Mouse (Mus musculus) embryonic facial prominence, embryonic 15.5 days (tissue): ENCODE data around the gene Fyn. TPM values are rescaled to one million over a fixed set of nuclear protein-coding genes. Genes with fewer than 3 reads are reported as not detected.

Experiments used
- ATAC-seq: fragments of 200-750 bp; cut with Nextera tagmentation; 2 replicates; pipeline ENCODE4 v1.8.0; 2017; ENCODE audit warnings: low read depth, moderate TSS enrichment; ENCODE audit not compliant: insufficient number of reproducible peaks, low FRiP score, low TSS enrichment
- H3K27ac ChIP-seq: fragments of 300-500 bp; sonication (generic); replicated peaks from 2 replicates; pipeline ENCODE4 v1.5.1; 2015; ENCODE audit warnings: mild to moderate bottlenecking, inconsistent platforms
- H3K27me3 ChIP-seq: fragments of 300-500 bp; sonication (generic); 2 replicates; pipeline ENCODE4 v1.6.1; 2015; ENCODE audit warnings: inconsistent platforms
- H3K36me3 ChIP-seq: fragments of 300-500 bp; sonication (generic); 2 replicates; pipeline ENCODE4 v1.6.1; 2015; ENCODE audit warnings: mild to moderate bottlenecking, inconsistent platforms
- H3K4me1 ChIP-seq: fragments of 300-500 bp; sonication (generic); 2 replicates; pipeline ENCODE4 v1.6.1; 2015; ENCODE audit warnings: inconsistent platforms
- H3K4me2 ChIP-seq: fragments of 300-500 bp; sonication (generic); replicated peaks from 2 replicates; pipeline ENCODE4 v1.6.1; 2015; ENCODE audit warnings: mild to moderate bottlenecking, inconsistent platforms
- H3K4me3 ChIP-seq: fragments of 300-500 bp; sonication (generic); replicated peaks from 2 replicates; pipeline ENCODE4 v1.5.1; 2015; ENCODE audit warnings: mild to moderate bottlenecking, inconsistent platforms
- H3K9ac ChIP-seq: fragments of 300-500 bp; sonication (generic); 2 replicates; pipeline ENCODE4 v1.6.1; 2015; ENCODE audit warnings: inconsistent platforms
- H3K9me3 ChIP-seq: fragments of 300-500 bp; sonication (generic); replicated peaks from 2 replicates; pipeline ENCODE4 v1.6.1; 2016; ENCODE audit warnings: inconsistent platforms
- WGBS: fragments of 180-500 bp; shearing (Covaris S2); methylation state at CpG from one replicate; pipeline ENCODE4 v1.1.7; 2015; 5-methylcytosine and 5-hydroxymethylcytosine counted together
- polyA plus RNA-seq: library from polyadenylated mRNA; unstranded; fragments of >200 nt; fragmentation: Nextera tagmentation; extraction: Ambion mirVana; gene quantifications from 2 replicates; pipeline ENCODE4 v1.2.1, GENCODE M21; 2015

Gene Fyn
- polyA plus RNA-seq, 1 experiment from 2014 or later, result 42.8 TPM

DNA sequence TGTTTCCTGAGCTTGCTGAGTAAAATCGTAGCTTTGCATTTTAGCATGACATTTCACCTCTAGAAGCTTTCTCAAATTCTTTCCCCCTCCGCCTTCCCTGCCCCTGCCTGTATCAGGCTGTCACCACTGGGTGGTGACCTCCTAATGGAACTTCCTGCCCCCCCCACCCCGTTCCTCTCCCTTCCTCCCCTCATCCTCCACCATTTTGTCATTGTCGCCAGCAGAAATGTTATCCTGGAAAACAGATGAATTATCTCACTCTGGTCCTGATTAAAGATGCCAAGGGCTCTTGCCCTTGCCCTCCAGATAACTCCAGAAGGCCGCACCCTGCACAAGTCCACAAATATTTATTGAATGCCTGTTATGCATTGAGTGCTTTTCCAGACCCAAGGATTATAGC is 187.1 kb downstream of the Fyn start:
- Histone ChIP-seq H3K9me3 (no peaks in the 10 kb centered on the region), H3K4me3 (no peak overlapping the region), H3K36me3 (no peaks in the 10 kb centered on the region), H3K27ac (peak overlapping the region; percentile 41), H3K27me3 (no peaks in the 10 kb centered on the region), H3K4me2 (no peak overlapping the region), H3K4me1 (peaks cover 60% of the 10 kb centered on the region), H3K9ac (no peak overlapping the region)
- WGBS, result 33% methylated on average over 5 of the region's 5 CpGs
- ATAC-seq, result no peak

DNA sequence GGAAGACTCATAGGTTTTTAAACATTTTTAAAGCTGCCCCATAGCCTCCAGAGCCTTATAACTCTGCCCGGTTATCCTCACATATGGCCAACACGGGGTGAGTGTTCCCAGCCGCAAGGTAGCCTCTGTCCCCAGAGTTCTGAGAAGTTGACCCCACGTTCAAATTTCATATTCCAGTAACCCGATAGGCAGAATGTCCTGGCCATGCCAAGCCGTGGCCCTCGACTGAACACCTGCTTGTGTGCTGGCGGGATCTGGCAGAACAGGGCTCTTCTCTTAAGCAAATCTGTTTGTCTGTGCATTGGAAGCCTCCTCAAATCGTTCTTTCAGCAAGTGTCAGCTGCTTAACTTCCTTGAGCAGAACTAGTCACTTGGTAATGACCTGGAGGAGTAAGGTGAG is 188.7 kb downstream of the Fyn start:
- Histone ChIP-seq H3K27me3 (no peaks in the 10 kb centered on the region), H3K4me3 (no peak overlapping the region), H3K4me2 (no peak overlapping the region), H3K4me1 (peaks cover 44% of the 10 kb centered on the region), H3K9ac (no peak overlapping the region), H3K9me3 (no peaks in the 10 kb centered on the region), H3K27ac (no peak overlapping the region), H3K36me3 (no peaks in the 10 kb centered on the region)
- no peak for ATAC-seq
- WGBS, result 60% methylated on average over 9 of the region's 9 CpGs

DNA sequence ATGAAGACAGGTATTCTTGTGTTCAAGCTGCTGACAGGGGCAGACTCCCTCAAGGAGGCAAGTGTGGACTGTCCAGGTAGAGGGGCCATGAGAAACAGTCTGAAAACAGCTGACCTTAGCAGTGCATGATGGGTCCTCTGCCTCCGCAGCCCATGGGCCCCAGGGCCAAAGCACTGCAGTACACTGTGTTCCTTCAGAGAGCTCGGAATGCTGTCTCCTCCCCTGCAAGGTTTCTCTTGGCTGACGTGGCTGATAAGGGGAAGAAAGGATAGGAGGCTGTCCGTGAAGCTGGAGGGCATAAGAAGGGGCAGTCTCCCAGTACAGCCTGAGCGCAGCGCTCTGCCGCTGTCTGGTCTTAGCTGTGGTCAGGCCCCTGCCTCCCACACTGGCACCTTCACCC is 189.2 kb downstream of the Fyn start:
- WGBS, result 50% methylated on average over 7 of the region's 7 CpGs
- no peak overlapping the region for H3K27ac ChIP-seq
- no peak overlapping the region for H3K4me2 ChIP-seq
- no peak for ATAC-seq
- H3K9ac ChIP-seq, result no peak overlapping the region
- no peaks in the 10 kb centered on the region for H3K9me3 ChIP-seq
- H3K27me3 ChIP-seq, result no peaks in the 10 kb centered on the region
- H3K36me3 ChIP-seq, result no peaks in the 10 kb centered on the region
- peaks cover 41% of the 10 kb centered on the region for H3K4me1 ChIP-seq
- H3K4me3 ChIP-seq, result no peak overlapping the region

DNA sequence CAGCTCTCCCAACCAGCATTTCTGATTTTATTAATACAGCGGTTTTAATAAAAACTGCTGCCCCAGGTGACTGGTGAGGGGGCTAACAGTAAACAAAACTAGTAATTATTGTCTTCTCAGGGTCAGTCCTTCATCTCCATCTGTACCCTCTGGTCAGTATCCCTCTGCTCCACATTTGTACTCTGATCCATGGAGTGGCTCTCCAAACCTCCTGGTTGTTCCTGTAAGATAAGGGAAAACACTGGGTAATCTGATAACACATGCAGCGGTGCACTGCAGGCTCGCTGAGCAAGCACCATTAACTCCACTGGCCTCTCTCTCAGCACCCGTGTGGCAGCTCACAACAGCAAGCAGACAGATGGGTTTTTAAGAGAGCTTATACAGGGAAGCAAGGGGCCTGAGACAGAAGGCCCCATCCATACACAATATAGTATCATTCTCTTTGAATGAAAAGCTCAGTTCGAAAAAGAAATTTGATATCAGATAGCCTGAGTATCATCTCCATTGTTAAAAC is 189.9 kb downstream of the Fyn start:
- Histone ChIP-seq H3K9me3 (no peaks in the 10 kb centered on the region), H3K27me3 (no peaks in the 10 kb centered on the region), H3K4me1 (peaks cover 45% of the 10 kb centered on the region), H3K4me3 (no peak overlapping the region), H3K9ac (no peak overlapping the region), H3K4me2 (no peak overlapping the region), H3K36me3 (no peaks in the 10 kb centered on the region), H3K27ac (0 out of 2 replicates have a peak overlapping the region, but pooled peaks have one; percentile 48)
- no peak for ATAC-seq
- WGBS, result 48% methylated on average over 5 of the region's 5 CpGs

DNA sequence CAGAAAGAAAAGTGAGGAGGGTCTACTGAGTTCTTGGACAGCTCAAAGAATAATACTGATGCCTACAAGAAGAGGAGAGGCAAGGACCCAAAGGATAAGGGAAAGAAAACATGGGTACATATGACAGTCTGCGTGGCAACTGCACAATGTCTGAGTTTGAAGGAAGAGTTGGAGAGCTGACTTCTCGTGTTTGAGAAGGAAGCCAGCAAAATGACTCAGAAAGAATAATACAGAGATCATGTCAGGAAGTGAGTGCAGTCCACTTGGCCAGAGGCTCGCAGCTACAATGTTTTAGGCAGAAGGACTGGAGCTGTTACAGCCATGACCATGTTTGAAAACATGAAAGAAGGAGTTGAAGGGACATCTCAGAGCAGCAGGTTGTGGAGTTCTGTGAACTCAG is 190.7 kb downstream of the Fyn start:
- Histone ChIP-seq H3K27ac (0 out of 2 replicates have a peak overlapping the region, but pooled peaks have one; percentile 48), H3K4me3 (no peak overlapping the region), H3K27me3 (no peaks in the 10 kb centered on the region), H3K36me3 (no peaks in the 10 kb centered on the region), H3K9me3 (no peaks in the 10 kb centered on the region), H3K9ac (no peak overlapping the region), H3K4me2 (no peak overlapping the region), H3K4me1 (peaks cover 47% of the 10 kb centered on the region)
- 70% methylated on average over 3 of the region's 3 CpGs for WGBS
- no peak for ATAC-seq

DNA sequence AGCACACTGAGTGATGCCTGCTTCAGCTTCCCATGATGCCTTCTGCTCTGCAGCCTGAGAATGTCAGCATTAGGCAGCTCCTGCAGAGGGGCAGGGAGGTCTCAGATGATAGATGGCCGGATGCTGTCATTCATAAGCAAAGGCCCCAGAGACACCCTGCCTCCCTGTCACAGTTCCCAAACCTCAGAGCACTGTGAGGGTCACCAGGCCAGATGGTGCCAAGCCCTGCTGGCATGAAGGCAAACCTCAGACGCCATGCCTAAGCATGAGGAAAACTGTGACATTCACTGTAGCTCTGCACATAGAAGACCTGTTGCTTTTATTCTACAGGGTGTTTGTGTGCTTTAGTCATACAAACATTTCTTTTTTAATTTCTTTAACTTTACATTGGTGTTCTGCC is 193.7 kb downstream of the Fyn start:
- WGBS, result 67% methylated on average over 2 of the region's 2 CpGs

DNA sequence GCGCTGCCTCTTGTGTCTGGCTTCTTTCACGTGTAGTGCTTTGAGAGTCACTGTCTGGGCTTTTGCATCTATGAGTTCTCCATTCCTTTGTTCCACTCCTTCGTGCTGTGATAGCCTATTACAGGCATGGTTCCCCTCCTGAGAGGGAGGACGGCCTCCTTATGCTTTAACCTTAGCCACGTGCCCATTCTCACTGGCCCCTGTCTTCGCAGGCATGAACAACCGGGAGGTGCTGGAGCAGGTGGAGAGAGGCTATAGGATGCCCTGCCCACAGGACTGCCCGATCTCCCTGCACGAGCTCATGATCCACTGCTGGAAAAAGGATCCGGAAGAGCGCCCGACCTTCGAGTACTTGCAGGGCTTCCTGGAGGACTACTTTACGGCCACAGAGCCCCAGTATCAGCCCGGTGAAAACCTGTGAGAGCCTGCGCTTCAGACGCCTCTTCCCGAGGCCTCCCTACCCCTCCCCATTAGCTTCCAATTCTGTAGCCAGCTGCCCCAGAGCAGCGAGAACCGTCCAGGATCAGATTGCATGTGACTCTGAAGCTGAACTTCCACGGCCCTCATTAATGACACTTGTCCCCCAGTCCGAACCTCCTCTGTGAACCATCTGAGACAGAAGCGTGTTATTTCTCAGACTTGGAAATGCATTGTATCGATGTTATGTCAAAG is 195.0 kb downstream of the Fyn start:
- no peak overlapping the region for H3K9ac ChIP-seq

More for the DNA sequence above, 193.7 kb downstream of the Fyn start:
- no peaks in the 10 kb centered on the region for H3K36me3 ChIP-seq
- no peak overlapping the region for H3K27ac ChIP-seq
- no peak overlapping the region for H3K9ac ChIP-seq
- peaks cover 22% of the 10 kb centered on the region for H3K4me1 ChIP-seq
- no peak overlapping the region for H3K4me2 ChIP-seq
- no peak for ATAC-seq
- H3K9me3 ChIP-seq, result no peaks in the 10 kb centered on the region
- H3K4me3 ChIP-seq, result no peak overlapping the region
- H3K27me3 ChIP-seq, result no peaks in the 10 kb centered on the region

DNA sequence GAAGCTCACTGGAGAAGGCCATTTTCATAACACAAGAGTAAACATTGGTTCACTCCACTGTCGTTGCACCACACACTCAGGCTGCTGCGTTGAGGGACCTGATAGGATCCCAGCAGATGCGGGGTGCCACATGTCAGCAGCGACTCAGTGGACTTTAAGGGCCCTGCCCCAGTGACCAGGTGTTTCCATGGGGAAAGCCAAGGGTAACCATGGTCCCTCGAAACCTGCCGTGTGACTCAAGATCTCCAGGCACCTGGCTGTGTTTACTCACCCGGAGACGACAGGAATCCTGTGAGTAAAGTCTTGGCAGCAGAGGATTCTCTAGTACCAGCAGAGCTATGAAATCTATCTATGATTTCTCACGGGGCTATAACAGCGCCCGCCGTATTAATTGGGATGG is 198.2 kb downstream of the Fyn start:
- H3K27me3 ChIP-seq, result no peaks in the 10 kb centered on the region
- ATAC-seq, result no peak

More for the DNA sequence above, 195.0 kb downstream of the Fyn start:
- no peak for ATAC-seq
- H3K4me2 ChIP-seq, result no peak overlapping the region
- no peaks in the 10 kb centered on the region for H3K27me3 ChIP-seq
- peaks cover 16% of the 10 kb centered on the region for H3K4me1 ChIP-seq
- H3K36me3 ChIP-seq, result no peaks in the 10 kb centered on the region
- no peak overlapping the region for H3K4me3 ChIP-seq
- WGBS, result 51% methylated on average over 24 of the region's 24 CpGs
- no peak overlapping the region for H3K27ac ChIP-seq
- H3K9me3 ChIP-seq, result no peaks in the 10 kb centered on the region

DNA sequence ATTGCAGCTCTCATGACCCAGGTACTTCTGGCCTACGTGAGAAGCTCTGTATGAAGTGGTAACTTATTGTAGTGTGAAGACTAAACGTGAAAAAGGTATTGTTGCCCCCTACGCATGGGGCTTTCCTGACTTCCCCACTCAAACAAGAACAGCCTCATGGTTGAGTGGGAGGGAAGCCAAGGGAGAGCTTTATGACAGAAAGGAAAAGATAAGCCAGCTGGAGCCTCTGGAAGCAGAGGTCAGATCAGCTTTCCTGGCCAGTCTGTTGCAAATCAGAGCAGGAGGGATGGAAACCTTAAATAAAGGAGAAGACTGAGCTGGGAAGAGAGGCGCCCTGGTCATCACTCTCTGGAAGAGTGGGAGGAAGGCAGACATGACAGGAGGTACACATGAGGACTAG is 200.3 kb downstream of the Fyn start:
- 91% methylated on average over 4 of the region's 4 CpGs for WGBS
- H3K9me3 ChIP-seq, result no peaks in the 10 kb centered on the region
- ATAC-seq, result no peak

More for the DNA sequence above, 198.2 kb downstream of the Fyn start:
- 86% methylated on average over 12 of the region's 12 CpGs for WGBS
- Histone ChIP-seq H3K36me3 (no peaks in the 10 kb centered on the region), H3K4me1 (peaks cover 35% of the 10 kb centered on the region), H3K27ac (no peak overlapping the region), H3K9ac (no peak overlapping the region), H3K4me3 (no peak overlapping the region), H3K9me3 (no peaks in the 10 kb centered on the region), H3K4me2 (no peak overlapping the region)

DNA sequence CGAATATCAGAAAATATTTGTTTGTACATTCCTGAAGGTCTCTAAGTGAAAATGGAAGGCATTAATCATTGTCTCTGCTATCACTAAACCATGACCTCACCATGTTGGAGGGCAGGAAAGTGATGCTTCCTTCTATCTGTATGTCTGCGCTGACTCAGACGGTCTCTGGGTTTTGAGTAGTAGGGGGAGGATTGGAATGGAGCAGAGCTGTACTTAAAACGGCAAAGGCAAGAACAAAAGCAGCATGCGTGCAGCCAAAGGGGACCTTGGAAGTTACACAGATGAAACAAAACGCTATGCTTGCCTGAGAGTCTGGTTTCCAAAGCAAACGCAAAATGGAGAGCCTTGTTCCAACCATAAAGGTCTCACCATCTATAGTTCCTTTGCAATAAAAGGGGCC is 202.4 kb downstream of the Fyn start:
- no peaks in the 10 kb centered on the region for H3K27me3 ChIP-seq
- H3K4me2 ChIP-seq, result no peak overlapping the region
- H3K9ac ChIP-seq, result no peak overlapping the region
- 32% methylated on average over 7 of the region's 7 CpGs for WGBS
- H3K9me3 ChIP-seq, result no peaks in the 10 kb centered on the region
- peak overlapping the region; percentile 44; the same call in 1 of the 2 replicates for H3K27ac ChIP-seq
- no peak for ATAC-seq
- peaks cover 44% of the 10 kb centered on the region for H3K4me1 ChIP-seq
- no peaks in the 10 kb centered on the region for H3K36me3 ChIP-seq
- H3K4me3 ChIP-seq, result no peak overlapping the region

More for the DNA sequence above, 200.3 kb downstream of the Fyn start:
- Histone ChIP-seq H3K4me2 (no peak overlapping the region), H3K27me3 (no peaks in the 10 kb centered on the region), H3K36me3 (no peaks in the 10 kb centered on the region), H3K27ac (no peak overlapping the region), H3K4me1 (peaks cover 37% of the 10 kb centered on the region), H3K9ac (no peak overlapping the region), H3K4me3 (no peak overlapping the region)

DNA sequence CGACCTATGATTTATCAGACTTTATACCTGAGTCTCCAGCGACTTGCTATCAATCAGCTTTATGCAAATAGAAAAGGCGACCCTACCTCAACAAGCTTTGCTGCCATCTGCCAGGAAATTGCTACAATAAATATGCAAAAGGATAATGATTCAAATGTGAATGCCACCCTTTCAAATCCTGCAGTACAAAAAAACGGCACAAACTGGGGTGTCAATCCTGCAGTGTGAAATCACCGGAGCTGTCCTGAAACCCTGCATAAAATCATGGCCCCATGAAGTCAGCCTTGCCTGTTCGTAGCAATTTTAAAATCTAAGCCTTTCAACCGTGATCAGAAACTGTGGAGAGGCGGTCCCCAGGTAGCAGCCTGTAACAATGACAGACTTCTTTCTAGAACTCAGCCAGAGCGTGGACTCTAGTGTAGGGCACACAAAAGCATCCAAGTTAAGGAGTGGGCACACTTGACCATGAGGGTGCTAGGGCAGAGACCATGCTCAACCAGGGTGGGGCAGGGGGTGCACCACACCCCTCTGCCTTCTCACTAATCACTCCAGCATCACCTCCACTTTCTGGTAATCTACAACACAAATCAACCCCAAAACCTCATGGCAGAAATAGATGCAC is 203.5 kb downstream of the Fyn start:
- no peaks in the 10 kb centered on the region for H3K36me3 ChIP-seq
- H3K27ac ChIP-seq, result no peak overlapping the region
- H3K4me3 ChIP-seq, result no peak overlapping the region
- H3K9ac ChIP-seq, result no peak overlapping the region
- H3K9me3 ChIP-seq, result no peaks in the 10 kb centered on the region
- H3K4me1 ChIP-seq, result peaks cover 55% of the 10 kb centered on the region
- 67% methylated on average over 9 of the region's 9 CpGs for WGBS
- no peak overlapping the region for H3K4me2 ChIP-seq
- no peaks in the 10 kb centered on the region for H3K27me3 ChIP-seq
- no peak for ATAC-seq
